Mouse (Mus musculus) megakaryocyte-erythroid progenitor cell, adult 5-6 weeks (primary cell): ENCODE measurements around the gene Me1. TPM values are rescaled to one million over a fixed set of nuclear protein-coding genes. Genes with fewer than 3 reads are reported as not detected.

Experiments used
- ATAC-seq: replicated peaks from 2 replicates; pipeline ENCODE4 v1.8.0; 2016; ENCODE audit warnings: mild to moderate bottlenecking, inconsistent platforms; ENCODE audit not compliant: severe bottlenecking, poor library complexity, low FRiP score, low TSS enrichment
- total RNA-seq, 2 experiments: library from RNA; stranded (forward) in 1 of 2; stranded (reverse) in 1 of 2; fragments of 200-1000, 215-1000 nt in 1 of 2; fragments of >200 nt in 1 of 2; fragmentation: Nextera tagmentation in 1 of 2; gene quantifications; 2 replicates each; pipeline ENCODE4 v1.2.3; 2014 to 2017

Me1 gene
- total RNA-seq, 2 experiments from 2014 or later = 0.17 TPM; not detected in 1

GRCm38 (mm10) chr9:86571540-86572135 is 124.1 kb downstream of the Me1 start, which contains the start of the genes Pgm3 and Rwdd2a:
Gene Pgm3, minus strand, starts transcription at chr9:86571842.
Gene Rwdd2a, plus strand, starts transcription at chr9:86571991.
- peak; percentile 96 for ATAC-seq

GRCm38 (mm10) chr9:86570946-86571345 is 124.8 kb downstream of the Me1 start:
- no peak for ATAC-seq

GRCm38 (mm10) chr9:86570261-86570890 is 125.4 kb downstream of the Me1 start:
- no peak for ATAC-seq

DNA sequence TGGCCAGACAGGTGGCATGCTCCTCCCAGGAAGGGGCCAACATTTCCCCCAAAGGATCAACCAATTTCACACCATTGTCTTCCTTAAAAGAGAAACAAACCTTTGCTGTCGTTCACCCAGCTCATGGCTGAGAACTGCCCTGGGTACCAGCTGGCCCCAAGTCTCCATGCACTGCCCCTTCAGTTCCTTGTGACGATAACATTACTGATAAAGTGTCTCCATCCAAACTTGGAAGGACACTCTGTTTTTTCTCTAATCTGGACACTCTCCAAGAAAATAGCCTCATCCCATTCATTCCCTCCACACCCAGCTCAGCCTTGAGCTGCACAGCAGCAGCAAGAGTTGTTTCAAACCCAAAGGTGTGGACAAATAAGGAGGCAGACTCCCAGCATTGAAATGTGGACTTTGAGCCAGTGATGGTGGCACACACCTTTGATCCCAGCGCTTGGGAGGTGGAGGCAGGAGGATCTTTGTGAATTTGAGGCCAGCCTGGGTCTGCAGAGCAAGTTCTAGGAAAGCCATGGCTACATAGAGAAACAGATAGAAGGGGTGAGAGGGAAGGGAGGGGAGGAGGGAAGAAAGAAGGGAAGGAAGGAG is 126.3 kb downstream of the Me1 start:
- no peak for ATAC-seq

DNA sequence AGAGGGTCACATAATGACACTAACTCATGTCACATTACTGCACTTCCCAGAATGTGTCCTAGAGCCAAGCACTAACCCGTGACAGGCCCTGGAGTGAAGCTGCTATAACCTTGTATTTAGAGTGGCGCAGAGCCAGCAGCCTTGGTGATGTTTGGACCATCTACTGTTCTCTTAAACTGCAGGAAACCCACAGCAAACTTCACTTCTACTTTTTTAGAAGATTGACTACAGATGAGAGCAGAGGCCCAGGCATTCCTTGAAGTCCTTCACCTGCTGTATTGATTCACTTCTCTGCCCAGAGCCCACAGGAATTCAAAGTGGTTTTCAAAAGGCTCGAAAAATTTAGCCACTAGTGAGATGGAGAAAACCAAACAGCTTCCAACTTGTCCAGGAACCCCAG is 135.2 kb downstream of the Me1 start:
- no peak for ATAC-seq

- no peak for ATAC-seq
These were observed 141.1 kb downstream of the Me1 start for GRCm38 (mm10) chr9:86554641-86555040.

DNA sequence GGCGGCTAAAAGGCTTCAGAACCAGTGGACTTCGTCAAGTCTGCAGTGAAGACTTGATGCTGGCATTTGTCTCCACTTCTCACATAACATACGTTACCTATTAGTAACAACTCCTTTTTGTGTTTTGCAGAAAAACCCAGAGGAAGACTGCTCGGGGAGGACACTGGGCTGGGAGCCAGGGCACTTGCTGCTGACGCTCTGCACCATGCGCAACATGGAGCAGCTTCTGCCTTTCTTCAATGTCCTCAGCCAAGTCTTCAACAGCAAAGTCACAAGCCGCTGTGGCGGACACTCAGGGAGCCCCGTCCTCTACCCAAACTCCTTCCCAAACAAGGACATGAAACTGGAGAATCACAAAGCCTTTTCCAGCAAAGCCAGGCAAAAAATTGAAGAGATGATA is 141.9 kb downstream of the Me1 start:
- no peak for ATAC-seq

DNA sequence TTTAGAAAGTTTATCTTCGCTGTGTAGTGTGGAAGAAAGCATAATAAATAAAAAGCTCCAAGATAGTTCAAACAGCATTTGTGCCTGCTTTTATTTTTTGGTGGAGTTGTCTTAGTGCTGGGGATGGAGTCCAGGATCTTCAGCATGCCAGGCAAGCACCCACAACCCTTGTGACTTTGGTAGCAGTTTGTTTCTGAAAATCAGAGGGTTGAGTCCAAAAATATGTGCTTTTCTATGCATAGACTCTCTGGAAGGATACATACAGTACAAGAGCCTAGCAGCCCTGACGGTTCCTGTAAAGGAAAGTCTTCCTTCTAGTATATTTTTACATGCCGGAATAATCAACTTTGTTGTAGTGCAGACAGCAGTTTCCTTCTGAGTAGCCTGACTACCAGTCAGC is 145.0 kb downstream of the Me1 start:
- no peak for ATAC-seq

- ATAC-seq = no peak
These were observed 146.1 kb downstream of the Me1 start for GRCm38 (mm10) chr9:86549637-86550162.

GRCm38 (mm10) chr9:86544559-86544958 is 151.2 kb downstream of the Me1 start:
- no peak for ATAC-seq

DNA sequence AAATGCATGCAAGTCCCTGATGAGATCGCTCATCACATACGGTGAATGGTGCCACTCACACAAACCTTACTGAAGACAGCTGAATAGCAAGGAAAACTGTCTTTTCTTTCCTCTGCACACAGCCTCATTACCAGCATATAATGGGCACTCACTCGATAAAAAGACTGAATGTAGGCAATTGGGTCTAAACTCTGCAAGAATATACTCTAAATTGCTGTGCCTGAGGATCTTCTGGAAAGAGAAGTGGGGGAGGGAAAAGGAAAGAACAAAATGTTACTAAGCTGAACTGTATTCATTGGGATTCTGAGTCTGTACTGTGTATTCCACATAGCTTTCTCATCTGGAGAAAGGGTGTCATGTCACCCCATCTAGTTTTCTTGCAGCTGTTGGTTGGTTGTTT is 152.3 kb downstream of the Me1 start:
- ATAC-seq = no peak

- ATAC-seq = no peak
These were observed 161.7 kb downstream of the Me1 start for GRCm38 (mm10) chr9:86534071-86534470.

Other genes with a start within 250 kb of the Me1 start
- 6.2 and 9.8 TPM in 2 replicates for gene Ube2cbp, start 231.0 kb downstream of the Me1 start, total RNA-seq (2014; fragmentation: Nextera tagmentation)
- gene Ube2cbp, start 231.0 kb downstream of the Me1 start, total RNA-seq (2017) = 5.0 and 5.9 TPM in 2 replicates
- gene Dop1a, start 228.8 kb downstream of the Me1 start, total RNA-seq (2014; fragmentation: Nextera tagmentation) = 39.6 and 54.6 TPM in 2 replicates
- gene Dop1a, start 228.8 kb downstream of the Me1 start, total RNA-seq (2017) = 24.3 and 29.9 TPM in 2 replicates
- 4.7 and 11.3 TPM in 2 replicates for gene Pgm3, start 124.1 kb downstream of the Me1 start, total RNA-seq (2014; fragmentation: Nextera tagmentation)
- gene Pgm3, start 124.1 kb downstream of the Me1 start, total RNA-seq (2017) = 7.3 and 14.8 TPM in 2 replicates
- 1.2 TPM in 1 of 2 replicates, not detected in the other for gene Rwdd2a, start 124.0 kb downstream of the Me1 start, total RNA-seq (2014; fragmentation: Nextera tagmentation)
- gene Rwdd2a, start 124.0 kb downstream of the Me1 start, total RNA-seq (2017) = 1.1 TPM in 1 of 2 replicates, not detected in the other
- not detected in 2 replicates for gene Prss35, start 47.7 kb upstream of the Me1 start, total RNA-seq (2014; fragmentation: Nextera tagmentation)
- not detected in 2 replicates for gene Prss35, start 47.7 kb upstream of the Me1 start, total RNA-seq (2017)
- not detected in 2 replicates for gene Snap91, start 184.7 kb upstream of the Me1 start, total RNA-seq (2014; fragmentation: Nextera tagmentation)
- gene Snap91, start 184.7 kb upstream of the Me1 start, total RNA-seq (2017) = not detected in 2 replicates